Mouse (Mus musculus): ENCODE data around the gene Tspan3.
A peak's percentile ranks its signal among the peaks of the same experiment; 100 is the strongest.

Gene Tspan3

DNA sequence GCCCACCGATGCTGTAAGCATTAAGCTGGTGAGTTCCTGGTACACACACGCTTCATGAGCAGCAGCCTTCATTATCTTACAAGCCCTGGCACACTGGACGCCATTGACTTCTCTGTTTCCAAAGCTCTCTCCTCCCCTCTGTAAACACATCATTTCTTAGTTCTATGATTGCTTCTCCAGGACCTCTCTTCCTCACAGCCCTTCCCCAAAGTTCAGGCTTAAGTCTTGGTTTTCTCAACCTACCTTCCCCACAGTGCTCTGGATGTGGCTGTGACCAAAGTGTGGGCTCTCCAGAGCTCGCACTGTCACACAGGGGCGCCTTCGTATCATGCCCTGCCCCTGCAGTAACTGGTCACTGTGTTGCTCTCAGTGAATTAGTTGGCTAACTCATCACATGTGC is at the start of gene Tspan3:
Tspan3 (minus strand) TSS at position 101 of the 400 bp plus-strand sequence.
- no peak for DNase-seq

DNA sequence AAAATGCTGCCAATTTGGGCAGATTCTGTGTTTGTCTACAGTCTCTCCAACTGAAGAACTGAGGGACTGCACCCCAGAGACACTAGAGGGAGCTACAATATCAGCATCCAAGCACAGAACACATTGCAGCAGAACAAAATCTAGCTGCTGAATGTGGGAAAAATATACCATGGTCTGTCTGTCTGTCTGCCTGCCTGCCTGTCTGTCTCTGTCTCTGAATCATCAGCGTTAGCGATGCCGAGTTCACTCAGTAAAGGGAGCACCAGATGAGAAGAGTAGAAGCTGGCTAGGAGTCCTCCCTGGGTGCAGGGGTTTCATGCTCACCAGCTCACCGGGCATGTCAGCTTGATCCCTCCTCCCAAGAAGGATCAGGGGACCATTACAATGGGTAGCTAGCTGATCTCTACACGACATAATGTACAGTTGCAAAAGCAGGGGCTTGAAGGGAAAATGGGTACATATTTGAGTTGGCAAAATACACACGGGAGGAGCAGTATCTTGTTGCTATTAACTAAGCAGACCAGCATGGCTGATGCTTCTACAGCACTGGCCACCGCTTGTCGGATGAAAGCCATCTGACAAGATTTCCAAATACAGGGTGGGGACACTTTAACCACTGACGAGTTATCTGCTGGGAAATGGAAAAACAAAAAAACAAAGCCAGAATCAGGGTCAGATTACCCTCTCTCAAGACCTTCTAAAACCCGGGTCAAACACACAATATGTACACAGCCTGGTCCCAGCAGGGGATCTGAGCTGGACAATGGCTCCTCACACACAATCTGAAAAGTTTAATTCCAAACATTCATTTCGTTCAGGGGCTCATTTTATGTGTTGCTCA is 48.4 kb upstream of the Tspan3 start:
- peak; percentile 65 for DNase-seq

GRCm38 (mm10) chr9:56208817-56209216 is 43.5 kb upstream of the Tspan3 start:
- no peak for DNase-seq

- no peak for DNase-seq
Observed at GRCm38 (mm10) chr9:56207516-56207915, 42.2 kb upstream of the Tspan3 start.

- no peak for DNase-seq
Observed at GRCm38 (mm10) chr9:56207083-56207482, 41.8 kb upstream of the Tspan3 start.

GRCm38 (mm10) chr9:56205336-56205735 is 40.1 kb upstream of the Tspan3 start:
- DNase-seq: peak; percentile 24

GRCm38 (mm10) chr9:56204316-56204715 is 39.0 kb upstream of the Tspan3 start:
- DNase-seq: no peak

DNA sequence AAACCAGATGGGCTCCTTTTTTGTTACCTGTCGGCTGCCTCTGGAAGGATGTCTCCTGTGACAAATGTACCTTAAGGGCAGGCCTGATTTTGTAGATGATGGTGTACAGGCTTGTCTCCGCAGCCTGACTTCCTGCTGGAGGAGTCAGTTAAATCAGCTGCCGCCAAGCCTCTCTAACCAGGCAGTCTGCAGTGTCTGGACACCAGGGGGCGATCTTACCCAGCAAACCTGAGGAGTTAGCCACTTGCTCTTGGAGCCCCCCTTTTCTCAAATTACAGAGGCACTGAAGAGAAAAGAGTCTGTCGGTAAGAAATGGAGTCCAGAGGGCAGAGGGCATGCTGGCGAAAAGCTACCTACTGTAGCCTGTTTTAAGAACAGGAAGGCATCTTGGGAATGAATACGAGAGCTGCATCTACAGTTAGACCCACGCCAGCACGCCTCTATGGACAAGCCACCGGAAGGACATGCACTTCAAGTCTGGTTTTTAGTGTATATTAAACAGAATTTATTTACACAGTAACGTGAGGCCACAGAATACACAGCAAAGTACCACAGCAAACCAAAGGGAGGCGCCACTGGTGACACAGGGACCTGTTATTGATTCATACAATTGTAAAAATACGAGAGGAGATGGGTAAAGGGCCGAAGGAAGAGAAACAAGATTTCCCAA is 35.5 kb upstream of the Tspan3 start:
- DNase-seq: peak; percentile 75

- no peak for DNase-seq
Observed at GRCm38 (mm10) chr9:56200200-56200599, 34.9 kb upstream of the Tspan3 start.

GRCm38 (mm10) chr9:56196921-56197320 is 31.6 kb upstream of the Tspan3 start:
- DNase-seq: no peak

GRCm38 (mm10) chr9:56195193-56195592 is 29.9 kb upstream of the Tspan3 start:
- DNase-seq: no peak

GRCm38 (mm10) chr9:56191498-56192455 is 26.5 kb upstream of the Tspan3 start:
- DNase-seq: no peak

- DNase-seq: no peak
Observed at GRCm38 (mm10) chr9:56180118-56180781, 15.0 kb upstream of the Tspan3 start.

DNA sequence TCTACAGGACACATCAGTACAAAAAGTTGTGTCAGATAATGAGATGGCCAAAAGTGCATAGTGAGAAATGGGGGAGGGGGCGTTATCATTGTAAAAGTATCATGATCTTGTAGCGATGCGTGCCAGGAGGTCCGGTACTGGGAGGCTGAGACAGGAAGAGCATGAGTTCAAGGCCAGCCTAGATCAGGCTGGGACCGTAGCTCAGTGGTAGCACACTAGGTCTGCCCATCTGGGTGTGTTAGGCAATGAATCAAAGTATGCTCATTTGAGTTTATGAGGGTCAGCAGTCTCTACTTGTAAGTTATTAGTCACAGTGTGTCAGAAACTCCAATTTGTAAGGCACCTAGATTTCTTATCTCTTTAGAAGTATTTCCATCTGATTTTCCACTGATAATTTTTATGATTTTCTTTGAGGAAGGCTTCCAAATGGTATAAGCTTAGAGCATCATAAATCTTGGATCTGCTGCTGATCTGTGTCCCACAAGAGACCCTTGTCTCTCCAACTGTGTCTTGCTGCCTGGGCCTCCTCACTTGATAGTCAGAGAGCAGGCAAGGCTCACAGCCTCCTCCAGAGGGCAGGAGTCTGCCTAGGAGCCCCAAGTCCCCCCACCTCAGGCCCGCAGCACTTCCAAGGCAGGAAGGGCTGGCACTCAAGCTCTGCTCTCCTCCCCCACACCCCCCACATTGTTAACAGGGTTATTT is 14.3 kb upstream of the Tspan3 start:
- DNase-seq: no peak

DNA sequence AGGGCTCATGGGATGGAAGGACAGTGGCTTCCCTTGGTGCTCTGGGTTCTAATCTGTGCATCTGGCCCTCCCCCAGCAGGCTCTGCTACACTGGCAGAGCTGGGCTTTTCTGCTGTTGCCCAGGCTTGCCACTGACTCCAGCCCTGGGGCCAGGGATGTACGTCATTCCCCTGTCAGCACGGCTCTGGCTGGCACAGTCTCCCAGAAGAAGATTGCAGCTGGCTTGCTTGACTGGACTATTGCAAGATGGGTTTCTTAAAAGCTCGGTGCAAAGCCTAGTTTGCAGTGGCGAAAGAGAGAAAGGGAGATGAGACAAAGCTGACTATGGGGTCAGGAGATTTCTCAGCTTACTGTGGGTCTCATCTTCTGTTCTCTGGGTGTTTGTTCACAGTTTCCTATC is 12.1 kb upstream of the Tspan3 start:
- DNase-seq: no peak

- DNase-seq: no peak
Observed at GRCm38 (mm10) chr9:56175316-56175715, 10.0 kb upstream of the Tspan3 start.

DNA sequence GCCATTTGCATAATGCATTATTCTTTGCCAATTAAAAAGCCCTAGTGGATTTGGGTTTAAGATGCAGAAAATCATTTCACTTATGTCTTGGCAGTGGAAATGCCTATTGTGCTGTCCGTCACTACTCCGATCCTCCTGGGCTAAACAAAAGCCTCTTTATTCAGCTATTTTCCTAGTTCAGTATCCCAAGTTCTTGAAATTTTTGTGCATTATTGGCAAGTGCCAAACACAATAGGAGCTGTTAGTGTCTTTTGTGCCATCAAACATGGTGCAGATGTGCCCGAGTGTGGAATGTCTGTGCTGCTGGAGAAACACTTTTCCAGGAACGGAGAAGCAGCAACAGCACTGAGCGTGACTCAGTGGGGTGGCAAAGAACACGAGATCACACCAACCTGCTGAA is 2.4 kb upstream of the Tspan3 start:
- no peak for DNase-seq

DNA sequence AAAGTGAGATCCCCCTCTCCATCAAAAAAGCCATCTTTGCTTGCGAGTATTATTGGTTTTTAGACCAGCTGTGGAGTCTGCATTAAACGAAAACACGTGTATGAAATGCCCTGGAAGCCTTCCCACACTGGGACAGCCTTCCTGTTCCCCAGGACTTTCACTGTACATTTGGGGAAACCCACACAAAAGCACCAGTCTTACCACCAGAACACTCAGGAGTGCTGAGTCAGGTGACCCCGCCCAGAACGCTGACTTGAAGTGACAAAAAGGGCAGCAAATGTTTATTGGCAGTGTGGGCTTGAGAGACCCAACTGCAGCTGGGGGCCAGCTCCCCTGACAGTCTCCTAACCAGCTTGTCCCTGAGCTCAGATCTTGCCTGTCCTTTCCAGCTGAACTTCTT is 884 bp upstream of the Tspan3 start:
- no peak for DNase-seq

DNA sequence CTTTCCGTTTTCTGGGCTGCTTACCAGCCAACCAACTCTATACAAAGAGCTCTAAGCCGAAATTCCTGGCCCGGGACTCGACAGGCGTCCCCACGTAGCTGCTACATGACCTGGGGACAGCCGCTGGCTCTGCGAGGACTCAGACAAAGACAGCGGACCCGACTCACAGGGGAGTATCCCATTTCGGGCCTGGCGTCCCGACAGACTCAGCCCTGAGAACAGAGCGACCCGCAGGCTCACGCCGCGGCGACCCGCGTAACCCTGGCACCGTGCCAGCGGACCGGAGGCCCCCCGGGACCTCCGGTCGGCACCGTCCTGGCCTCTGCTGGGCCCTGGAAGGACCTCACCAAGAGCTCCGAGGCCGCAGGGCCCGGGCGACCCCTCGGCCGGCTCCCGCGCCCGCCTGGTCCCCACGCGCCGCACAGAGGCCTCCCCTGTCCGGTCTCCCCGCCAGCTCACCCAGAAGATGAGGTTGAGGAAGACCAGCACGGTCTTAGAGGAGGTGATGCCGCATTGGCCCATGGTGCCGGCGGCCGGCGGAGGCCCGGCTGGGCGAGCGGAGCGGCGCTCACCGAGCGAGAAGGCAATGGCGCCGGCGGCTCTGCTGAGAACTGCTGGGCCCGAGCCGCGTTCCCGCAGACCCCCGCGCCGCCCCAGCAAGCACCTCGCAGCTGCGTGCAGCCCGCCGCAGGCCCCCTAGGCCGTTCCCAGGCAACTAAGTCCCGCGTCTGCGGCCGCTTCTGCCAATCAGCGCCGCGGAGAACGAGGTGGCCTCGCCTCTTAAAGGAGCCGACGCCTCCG is 4.7 kb downstream of the Tspan3 start:
- peak; percentile 95 for DNase-seq

GRCm38 (mm10) chr9:56159456-56159855 is 5.8 kb downstream of the Tspan3 start:
- DNase-seq: no peak

DNA sequence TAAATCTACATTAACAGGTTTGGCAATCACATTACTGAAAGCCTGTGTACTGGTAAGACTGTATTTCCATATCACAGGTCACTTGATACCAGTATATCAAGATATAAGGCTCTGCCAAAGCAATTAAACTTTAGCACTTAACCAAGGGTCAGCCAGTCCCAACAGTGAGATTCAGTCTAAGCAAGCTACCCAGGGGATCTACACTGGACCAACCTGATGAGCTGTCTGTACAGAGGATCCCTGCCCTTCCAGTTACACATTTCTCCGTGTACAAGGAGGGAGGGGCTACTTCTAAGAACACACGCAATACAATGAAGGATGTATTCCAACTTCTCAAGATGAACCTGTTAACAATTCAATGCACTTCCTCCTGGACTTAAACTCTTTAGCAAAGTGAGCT is 7.2 kb downstream of the Tspan3 start:
- no peak for DNase-seq
